Mouse (Mus musculus) cerebellum, postnatal 25 days (tissue): ENCODE measurements at regions not wholly inside any gene's neighbourhood (a gene's known extent, or its start where the extent isn't known, plus 50 kb on each side); places are given as distances from the start of the nearest gene placed in this dataset.
A peak's percentile ranks its signal among the peaks of the same experiment; 100 is the strongest.

Experiments
- DNase-seq, 2 experiments: peaks; one replicate each; pipeline ENCODE4 v3.0.0; 2021; ENCODE audit warnings: mixed read lengths in 2 of 2

DNA sequence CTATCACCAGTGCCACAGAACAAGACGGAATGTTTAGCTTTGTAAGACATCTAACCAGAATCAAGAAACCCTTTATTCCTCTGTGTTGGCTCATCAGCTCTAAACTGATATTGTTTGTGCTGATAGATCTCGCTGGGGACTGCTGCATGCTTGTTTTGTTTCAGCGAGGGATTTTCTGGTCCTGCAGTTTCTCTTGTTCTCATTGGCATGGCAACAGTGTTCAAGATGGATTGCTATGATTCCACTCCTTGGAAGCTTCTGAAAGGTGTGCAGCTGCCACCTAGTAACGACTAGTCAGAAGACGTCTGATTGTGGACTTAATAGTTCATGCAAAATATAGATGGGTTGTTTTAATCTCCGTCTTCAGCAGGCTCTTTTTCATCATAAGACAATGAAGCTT lies 591.2 kb downstream of the Sorcs1 start:
- no peak for DNase-seq

DNA sequence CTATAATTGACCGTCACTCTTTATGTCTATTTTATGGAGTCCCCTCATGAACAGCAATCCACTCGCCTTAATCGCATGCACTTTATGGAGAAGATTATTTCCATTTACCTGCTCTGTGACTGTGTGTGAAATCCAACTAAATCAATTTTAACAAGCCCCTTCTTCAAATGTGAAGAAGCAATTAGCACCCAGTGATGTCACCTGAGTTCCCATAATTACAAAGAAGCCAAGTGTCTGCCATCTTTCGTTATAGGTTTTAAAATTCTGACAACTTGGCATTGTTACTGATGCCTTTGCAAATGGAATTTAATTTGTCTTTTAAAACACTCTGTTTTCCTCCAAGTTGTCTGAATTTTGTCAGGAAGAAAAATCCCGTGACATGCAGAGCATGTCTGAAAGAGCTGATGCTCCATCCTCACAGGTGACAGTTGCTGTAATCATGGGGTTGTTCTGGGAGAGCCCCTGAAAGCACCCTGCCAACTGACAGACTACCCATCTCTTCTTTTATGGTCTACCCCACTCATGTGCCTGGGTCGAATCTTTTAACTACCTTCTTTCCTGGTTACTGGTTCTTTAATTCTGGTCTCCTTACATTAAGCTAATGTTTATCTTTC lies 600.9 kb downstream of the Sorcs1 start:
- no peak for DNase-seq

DNA sequence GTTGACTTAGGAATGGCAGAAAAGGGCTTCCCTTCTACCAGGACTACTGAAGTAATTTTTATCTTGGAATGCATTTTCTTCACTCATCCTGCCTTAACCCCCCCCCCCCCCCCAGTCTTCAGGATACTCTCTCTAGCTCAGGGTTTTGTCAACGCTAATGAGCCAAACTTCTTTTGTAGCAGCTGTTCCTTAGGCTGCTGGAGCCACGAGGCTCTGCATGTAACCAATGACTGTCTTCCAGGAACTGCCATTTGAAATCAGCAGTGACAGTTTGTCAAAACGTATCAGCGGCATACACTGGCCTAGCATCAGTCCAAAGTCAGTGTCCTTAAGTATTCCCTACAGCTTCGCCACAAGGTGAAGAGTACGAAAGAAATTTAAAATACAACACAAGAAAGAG lies 618.0 kb downstream of the Sorcs1 start:
- DNase-seq: no peak

DNA sequence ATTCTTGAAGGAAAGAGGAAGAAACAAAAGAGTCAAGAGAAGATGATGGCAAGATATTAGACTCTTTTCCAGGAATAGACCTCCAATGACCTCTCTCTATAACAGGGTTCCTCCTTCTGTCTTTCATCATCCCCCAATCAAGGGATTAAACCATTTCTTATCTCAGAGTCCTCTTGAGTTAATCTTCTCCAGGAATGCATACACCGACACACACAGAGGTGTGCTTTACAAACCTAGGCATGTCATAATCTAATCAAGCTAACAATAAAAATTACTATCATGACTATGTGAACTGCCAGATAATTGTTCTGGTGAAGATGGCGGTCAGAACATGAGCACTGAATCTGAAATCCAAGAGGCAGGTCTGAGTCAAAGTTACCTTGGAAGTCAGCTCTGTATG lies 625.5 kb downstream of the Sorcs1 start:
- no peak for DNase-seq

DNA sequence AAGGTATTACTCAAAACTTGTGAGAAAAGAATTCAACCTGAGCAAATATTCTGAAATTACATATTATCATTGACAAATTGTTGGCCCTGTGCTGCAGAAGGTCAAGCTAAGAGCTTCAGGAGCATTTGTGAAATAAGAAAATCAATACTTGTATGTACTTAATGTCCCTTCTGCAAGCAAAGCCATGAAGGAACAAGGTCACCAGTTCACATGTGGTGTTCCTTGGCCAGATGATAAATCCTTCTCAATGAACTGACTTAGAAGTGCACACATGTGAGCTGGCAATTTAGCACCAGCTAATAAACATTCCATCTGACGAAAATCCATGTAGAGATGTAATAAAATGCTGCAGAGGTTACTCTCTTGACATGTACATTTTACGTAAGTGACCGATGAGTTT lies 632.7 kb downstream of the Sorcs1 start:
- DNase-seq: no peak

DNA sequence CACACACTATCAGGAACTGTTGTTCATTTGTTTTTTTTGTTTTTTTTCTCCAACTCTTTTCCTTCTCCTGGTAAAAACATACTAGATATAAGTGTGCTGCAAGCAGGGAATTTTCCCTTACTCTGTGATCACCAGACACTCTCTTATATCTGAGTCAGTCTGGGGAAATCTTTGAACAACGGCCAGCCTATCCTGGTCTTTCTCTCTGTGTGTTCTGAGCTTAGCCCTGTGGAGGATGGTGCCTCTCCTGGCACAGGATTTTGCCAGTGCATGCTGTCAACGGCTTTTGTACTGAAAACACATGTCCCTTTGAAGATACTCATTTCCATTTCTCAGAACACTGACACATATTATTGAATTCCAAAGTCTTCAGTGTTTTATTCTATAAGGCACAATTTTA lies 664.8 kb downstream of the Sorcs1 start:
- DNase-seq: peak; percentile 12 to 23

DNA sequence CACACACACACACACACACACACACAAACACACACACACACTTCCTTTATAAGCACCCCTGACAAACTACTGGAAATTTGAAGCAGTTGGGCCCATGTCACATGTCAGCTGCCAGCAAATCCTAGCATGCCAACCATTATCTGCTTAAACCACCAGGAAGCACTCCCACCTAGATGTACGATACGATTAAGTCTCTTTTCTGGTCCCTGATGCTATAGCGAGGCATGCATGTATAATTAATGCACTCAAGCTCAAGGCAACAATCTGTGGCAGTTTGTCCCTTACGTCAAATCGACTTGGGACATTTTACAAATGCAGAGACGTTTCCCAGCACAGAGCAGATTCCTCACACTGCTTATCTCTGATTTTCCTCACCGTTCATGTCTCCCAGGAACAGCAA lies 673.2 kb downstream of the Sorcs1 start:
- DNase-seq: no peak

DNA sequence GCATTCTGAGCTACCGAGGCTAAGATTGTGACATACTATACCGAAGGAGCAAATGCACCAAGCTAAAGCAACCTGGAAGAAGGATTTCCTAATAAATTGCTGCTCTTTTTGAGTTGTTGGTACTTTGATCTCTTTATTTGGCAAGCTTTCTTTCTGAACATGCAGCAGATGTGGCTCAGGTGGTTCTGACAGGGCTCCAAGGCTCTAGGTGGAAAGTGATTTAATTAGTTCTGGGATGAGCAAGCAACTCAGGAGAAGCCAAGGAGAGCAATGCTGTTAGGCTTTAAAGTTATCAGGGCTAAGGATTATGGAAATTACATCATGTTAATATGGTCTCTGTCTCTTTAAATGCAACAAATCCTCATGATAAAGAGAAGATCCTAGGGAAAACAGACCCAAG lies 692.6 kb downstream of the Sorcs1 start:
- DNase-seq: no peak

DNA sequence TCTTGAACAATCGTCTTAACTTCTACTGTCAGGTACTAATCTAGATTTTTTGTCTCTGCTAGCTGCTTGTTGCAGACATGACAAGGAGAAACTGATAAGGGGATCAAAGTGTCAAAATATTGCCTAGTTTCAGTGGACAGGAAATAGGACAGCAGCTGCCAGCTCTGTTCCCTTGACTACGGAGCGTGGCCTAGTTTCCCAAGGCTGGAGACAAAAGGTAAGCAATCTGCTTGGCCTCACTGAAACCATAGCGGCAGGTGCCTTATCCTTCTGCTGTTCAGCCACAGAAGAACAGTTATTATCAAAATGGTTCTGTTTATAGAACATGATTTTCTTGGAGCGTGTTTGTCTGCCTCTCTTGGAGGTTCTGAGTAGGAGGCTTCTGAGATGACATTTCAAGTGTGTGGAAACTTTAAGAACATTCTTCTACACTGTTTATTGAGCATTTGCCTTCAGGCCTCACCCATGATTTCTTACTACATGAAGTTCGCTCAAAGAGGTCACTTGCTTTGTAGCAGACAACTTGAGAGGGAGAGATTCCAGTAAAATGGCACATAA lies 712.1 kb downstream of the Sorcs1 start:
- peak; percentile 17 to 29 for DNase-seq

DNA sequence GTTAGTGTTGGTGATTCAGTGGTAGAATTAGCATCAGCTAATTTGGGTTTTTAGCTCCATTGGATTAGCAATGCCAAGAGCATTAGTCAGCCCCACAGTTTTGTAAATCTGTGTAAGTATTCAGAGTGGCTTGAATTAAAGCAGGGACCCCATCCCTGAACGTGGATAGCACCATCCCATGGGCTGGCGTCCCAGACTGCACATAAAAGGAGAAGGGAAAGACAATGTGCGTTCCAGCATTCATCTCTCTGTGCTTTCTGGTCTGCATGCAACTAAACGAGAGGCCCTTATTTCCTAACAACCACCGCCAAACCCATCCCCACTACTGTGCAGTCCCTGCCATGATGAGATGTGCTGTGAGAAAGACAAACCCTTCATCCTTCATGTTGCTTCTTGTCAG lies 713.8 kb downstream of the Sorcs1 start:
- no peak for DNase-seq

DNA sequence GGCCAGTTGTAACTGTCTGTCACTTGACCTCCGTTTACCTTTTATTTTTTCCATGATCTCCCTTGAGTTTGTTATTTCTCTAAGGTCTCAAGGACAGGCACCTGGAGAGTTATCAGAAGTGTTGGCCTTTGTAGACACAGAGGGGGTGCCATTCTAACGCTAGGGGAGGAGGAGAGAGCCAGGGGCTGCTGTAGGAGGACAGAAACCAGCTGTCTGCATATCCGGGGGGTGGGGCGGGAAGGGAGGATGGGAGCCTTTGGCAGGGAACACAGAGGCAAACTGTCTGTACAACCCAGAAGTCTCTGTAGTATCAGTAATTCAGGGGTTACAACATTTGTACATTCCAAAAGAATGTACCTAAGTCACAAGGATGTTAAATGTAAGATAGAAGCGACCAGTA lies 719.9 kb downstream of the Sorcs1 start:
- no peak for DNase-seq

DNA sequence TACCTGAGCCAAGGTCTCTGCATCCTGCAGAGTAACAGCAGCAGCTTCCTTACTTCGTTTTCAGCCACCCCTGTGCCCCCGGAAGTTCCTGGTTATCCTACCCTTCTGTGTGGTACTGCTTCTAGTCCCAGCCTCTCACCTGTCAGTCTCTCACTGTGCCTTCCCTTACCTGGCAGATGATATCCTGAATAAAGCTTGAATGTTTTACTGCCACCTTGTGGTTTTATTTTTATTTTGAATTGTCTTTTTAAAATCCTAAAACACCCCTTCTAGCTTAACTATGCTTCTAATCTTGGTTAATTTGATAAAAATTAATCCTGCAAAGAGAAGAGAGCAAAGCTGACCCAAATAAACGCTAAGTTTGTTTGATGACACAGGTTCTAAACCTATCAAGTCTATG lies 747.2 kb downstream of the Sorcs1 start:
- no peak for DNase-seq

DNA sequence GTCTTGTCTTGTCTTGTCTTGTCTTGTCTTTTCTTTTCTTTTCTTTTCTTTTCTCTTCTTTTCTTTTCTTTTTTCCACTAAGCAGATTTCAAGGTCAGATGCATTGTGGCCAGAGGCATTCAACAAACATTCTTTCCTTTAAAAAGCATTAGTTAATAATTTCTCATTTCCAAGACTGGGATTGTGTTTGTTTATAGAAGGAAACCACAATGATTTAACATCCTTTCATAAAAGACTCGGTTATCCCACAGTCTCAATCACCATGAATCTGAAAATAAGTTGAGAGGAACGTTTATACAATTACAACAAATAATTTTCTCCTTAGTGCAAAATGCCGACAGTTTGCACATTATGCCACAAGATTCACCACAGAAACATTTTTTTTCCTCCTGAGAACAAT lies 766.7 kb downstream of the Sorcs1 start:
- DNase-seq: no peak

DNA sequence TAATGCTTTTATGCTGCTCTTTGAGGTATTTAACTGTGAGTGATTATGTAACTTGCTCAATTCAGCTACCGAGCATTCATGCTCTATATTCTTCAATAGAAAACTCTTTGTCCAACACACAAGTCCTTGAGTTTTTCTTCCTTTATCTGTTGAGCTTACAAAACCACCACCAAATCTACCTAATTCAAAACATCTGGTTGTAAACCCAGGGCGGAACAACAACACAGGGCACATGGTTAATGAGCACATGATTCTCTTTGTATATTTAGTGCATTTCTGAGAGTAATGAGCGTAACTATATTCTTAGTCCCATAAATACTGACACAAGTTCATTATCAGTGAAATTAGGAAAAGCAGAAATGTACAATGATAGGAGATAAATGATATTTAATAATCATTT lies 798.2 kb downstream of the Sorcs1 start:
- DNase-seq: no peak

DNA sequence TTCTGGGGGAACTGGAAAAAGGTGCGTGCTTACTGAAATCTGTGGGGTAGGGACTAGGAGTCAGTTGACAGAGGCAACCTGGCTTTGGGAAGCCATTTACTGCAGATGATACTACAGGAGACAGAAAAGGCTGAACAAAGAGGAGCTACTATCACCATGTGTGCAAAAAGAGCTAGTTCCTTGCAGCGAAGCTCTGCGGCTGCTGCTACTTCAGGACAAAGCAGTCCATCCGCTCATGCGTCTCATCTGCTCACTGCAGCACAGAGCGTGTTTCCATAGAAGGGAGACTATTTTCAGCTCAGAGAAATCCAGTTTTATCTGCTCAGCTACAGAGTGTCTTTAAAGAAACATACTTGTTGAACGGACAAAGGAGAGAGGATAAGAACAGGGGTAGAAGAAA lies 817.7 kb downstream of the Sorcs1 start:
- DNase-seq: no peak

DNA sequence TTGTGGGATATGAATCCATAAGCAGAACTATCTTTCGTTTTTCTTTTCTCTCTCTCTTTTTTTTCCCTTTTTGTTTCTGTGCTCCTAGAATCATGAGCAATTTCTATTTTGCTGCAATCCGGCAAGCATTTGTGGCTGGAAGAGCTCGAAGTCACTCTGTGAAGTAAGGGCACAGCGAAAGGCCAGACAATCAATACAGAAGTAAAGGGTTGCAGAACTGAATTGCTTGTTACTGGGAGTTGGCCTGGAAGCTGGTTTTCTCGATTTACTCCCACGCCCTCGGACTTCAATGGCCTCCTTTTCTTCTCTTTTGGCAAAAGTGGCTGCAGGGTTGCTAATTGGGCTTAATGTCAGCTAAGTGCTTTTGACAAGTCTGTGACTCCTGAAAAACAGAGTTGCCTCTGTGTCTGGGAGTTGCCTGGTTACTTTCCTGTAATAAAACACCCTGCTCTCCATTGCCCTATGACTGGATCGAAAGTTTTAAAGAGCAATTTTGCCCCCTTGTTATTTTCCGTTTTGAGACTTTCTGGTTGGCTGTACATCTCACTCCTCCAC lies 822.9 kb downstream of the Sorcs1 start:
- DNase-seq: no peak

DNA sequence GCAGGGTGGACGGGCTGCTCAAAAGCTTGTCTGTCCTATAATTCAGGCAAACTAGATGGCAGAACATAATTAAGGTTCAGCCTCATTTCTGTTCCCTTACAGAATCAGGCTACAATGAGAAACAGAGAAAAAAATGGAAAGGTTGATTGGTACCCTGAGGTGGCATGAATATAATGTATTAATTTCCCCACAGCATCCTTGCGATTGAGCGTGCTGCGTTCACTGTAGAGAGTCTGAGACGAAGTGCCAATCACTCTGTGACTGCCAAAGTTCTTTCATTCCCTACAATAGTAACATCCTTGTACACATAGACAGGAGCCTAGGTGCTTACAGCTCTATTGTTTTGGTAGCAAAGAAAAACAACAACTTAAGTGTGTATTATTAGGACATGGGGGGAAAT lies 836.5 kb downstream of the Sorcs1 start:
- no peak for DNase-seq

DNA sequence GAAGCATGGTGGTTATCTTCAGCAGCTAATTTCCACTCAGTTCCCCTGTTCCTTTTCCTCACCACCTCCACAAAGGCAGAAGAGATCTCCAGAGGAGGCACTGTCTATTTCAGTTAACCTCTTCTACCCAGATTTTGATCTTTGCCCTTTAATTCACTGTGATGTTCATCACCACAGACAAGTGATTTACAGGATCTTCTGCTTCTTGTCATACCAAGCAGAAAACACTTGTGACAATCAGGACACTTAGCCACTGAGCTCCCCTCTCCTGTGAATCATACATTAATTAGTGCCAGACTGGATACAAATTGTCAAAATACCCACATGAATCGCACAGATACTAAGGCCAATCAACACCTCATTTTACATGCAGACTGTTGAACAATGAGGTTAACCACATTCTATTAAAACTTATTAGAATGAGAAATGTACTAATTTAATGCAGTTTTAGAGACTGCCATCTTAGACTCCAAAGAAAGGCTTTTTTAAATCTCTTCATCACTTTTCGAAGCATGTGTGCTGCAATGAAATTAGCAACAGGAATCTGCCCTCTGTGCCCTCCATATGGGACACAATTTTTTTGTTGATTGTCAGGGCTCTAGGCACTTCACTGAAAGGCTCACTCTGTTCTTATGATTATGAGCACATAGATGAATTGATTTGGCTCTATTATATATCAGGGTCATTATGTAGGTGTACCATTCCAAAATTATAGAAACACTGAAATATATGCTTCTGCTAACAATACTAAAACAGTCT lies 839.1 kb downstream of the Sorcs1 start:
- DNase-seq: no peak

DNA sequence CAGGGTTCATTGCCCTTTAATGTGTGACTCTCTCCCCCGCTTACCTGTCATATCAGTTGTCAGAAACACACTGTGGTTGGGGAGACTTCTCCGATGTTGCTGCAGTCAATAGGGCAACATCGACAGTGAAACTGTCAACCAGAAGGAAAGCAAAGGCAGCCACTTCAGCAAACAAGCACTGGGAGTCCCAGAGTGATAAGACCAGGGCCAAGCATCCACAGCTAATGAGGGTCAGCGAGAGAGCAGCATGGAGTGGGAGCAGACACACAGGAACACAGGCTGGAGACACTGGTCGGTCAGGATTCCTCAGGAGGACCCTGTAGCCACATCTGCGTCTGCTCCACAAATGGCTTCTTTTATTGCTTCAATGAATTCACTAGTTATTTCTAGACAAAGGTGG lies 847.5 kb downstream of the Sorcs1 start:
- no peak for DNase-seq

DNA sequence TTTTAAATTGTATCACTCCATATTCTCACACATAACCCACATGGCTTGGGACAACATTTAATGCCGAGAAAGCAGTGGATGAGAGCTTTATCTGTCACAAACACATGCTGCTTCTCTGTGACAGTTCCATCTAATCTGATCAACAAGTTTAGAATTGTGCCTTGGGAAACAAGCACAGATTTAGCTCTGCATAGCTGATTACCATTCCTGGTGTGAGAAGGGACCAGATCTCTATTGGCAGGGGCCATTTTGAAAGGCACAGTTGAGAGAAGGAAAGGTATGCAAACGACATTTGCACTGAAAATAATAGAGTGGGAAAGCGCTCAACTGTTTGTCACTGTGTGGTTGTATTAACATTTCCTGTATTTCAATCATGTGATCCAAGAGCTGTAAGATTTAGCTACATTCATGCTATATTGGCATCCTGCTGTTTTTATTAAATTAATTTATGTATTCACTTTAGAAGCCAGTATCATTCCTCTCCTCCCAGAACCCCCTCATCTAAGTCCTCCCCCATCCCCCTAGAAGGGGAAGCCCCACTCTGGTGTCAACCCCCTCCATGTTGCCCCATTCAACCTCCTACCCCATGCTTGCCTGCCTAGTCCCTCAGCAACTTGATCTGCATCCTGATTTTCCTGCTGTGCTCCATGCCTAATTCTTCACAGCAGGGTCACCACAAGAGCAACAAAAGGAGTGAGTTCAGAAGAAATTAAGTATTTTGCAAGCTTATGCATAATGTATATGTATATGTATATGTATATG lies 872.6 kb downstream of the Sorcs1 start:
- no peak for DNase-seq
